Mouse (Mus musculus) frontal cortex, postnatal 25 days (tissue): ENCODE data around the gene Tubg1.
"Not testable (repeated sequence)": the region's sequence is repeated elsewhere in the genome, so short reads cannot be mapped to it uniquely, and the experiment has no call there.

Source experiments
- DNase-seq, 2 experiments: peaks; one replicate each; pipeline ENCODE4 v3.0.0; 2022; ENCODE audit warnings: low spot score in 2 of 2

Gene Tubg1

GRCm38 (mm10) chr11:101141088-101141487 is 21.4 kb downstream of the Tubg1 start:
- DNase-seq: no peak

- DNase-seq: no peak
Observed at GRCm38 (mm10) chr11:101142215-101142967, 22.7 kb downstream of the Tubg1 start.

GRCm38 (mm10) chr11:101143338-101144225 is 23.8 kb downstream of the Tubg1 start:
- no peak for DNase-seq

- DNase-seq: peak in 1 of 2 experiments; percentile 41
Observed at GRCm38 (mm10) chr11:101146377-101146776, 26.6 kb downstream of the Tubg1 start.

GRCm38 (mm10) chr11:101148751-101149150 is 29.0 kb downstream of the Tubg1 start:
- DNase-seq: no peak

GRCm38 (mm10) chr11:101149178-101150105 is 29.7 kb downstream of the Tubg1 start:
- no peak for DNase-seq

- DNase-seq: no peak
Observed at GRCm38 (mm10) chr11:101151063-101151462, 31.3 kb downstream of the Tubg1 start.

- no peak for DNase-seq
Observed at GRCm38 (mm10) chr11:101152825-101153224, 33.1 kb downstream of the Tubg1 start.

GRCm38 (mm10) chr11:101154648-101155047 is 34.9 kb downstream of the Tubg1 start:
- no peak for DNase-seq

GRCm38 (mm10) chr11:101155151-101155550 is 35.4 kb downstream of the Tubg1 start:
- DNase-seq: no peak

GRCm38 (mm10) chr11:101155728-101156371 is 36.1 kb downstream of the Tubg1 start, which contains the start of gene Tubg2:
Gene Tubg2 (plus strand): TSS chr11:101155907.
- peak; percentile 52 to 68 for DNase-seq

- DNase-seq: not testable (repeated sequence)
Observed at GRCm38 (mm10) chr11:101160151-101160550, 40.4 kb downstream of the Tubg1 start.

- not testable (repeated sequence) for DNase-seq
Observed at GRCm38 (mm10) chr11:101160981-101161505, 41.3 kb downstream of the Tubg1 start.

GRCm38 (mm10) chr11:101161551-101161950 is 41.8 kb downstream of the Tubg1 start:
- DNase-seq: no peak

GRCm38 (mm10) chr11:101162301-101162700 is 42.6 kb downstream of the Tubg1 start:
- no peak for DNase-seq

GRCm38 (mm10) chr11:101162772-101163171 is 43.0 kb downstream of the Tubg1 start:
- DNase-seq: no peak

GRCm38 (mm10) chr11:101163476-101164350 is 44.0 kb downstream of the Tubg1 start:
- no peak for DNase-seq

GRCm38 (mm10) chr11:101164351-101164665 is 44.6 kb downstream of the Tubg1 start:
- DNase-seq: no peak

- no peak for DNase-seq
Observed at GRCm38 (mm10) chr11:101164677-101165580, 45.2 kb downstream of the Tubg1 start.
